Mouse (Mus musculus) bone marrow macrophage, adult 2 months (primary cell): ENCODE results near the gene 6430571L13Rik. TPM values are rescaled to one million over a fixed set of nuclear protein-coding genes. Genes with fewer than 3 reads are reported as not detected.
"Not testable (repeated sequence)": the region's sequence is repeated elsewhere in the genome, so short reads cannot be mapped to it uniquely, and the experiment has no call there.

ENCODE experiments used
- H3K27ac ChIP-seq: 2 replicates; pipeline ENCODE4 v1.5.1; 2012; ENCODE audit warnings: low read depth, low read length; ENCODE audit not compliant: insufficient read depth
- H3K4me1 ChIP-seq: 2 replicates; pipeline ENCODE4 v1.6.1; 2012; ENCODE audit warnings: low read length; ENCODE audit not compliant: control insufficient read depth, insufficient read depth
- H3K4me3 ChIP-seq: 2 replicates; pipeline ENCODE4 v1.5.1; 2012; ENCODE audit warnings: mild to moderate bottlenecking, low read length, moderate library complexity; ENCODE audit not compliant: insufficient read depth
- CTCF ChIP-seq: IDR thresholded peaks from 2 replicates; pipeline ENCODE4 v1.5.1; 2012; ENCODE audit warnings: low read depth, mild to moderate bottlenecking, low read length, moderate library complexity
- POLR2A ChIP-seq: IDR thresholded peaks from 2 replicates; pipeline ENCODE4 v1.6.1; 2012; ENCODE audit warnings: mild to moderate bottlenecking, low read depth, low read length, borderline replicate concordance
- polyA plus RNA-seq: library from polyadenylated mRNA; stranded (reverse); fragments of >200 nt; gene quantifications from 2 replicates; pipeline ENCODE4 v1.2.4, GENCODE M21; 2012; ENCODE audit not compliant: missing spikeins, insufficient read depth, insufficient read length

Gene 6430571L13Rik
- polyA plus RNA-seq, 1 experiment, result not detected

DNA sequence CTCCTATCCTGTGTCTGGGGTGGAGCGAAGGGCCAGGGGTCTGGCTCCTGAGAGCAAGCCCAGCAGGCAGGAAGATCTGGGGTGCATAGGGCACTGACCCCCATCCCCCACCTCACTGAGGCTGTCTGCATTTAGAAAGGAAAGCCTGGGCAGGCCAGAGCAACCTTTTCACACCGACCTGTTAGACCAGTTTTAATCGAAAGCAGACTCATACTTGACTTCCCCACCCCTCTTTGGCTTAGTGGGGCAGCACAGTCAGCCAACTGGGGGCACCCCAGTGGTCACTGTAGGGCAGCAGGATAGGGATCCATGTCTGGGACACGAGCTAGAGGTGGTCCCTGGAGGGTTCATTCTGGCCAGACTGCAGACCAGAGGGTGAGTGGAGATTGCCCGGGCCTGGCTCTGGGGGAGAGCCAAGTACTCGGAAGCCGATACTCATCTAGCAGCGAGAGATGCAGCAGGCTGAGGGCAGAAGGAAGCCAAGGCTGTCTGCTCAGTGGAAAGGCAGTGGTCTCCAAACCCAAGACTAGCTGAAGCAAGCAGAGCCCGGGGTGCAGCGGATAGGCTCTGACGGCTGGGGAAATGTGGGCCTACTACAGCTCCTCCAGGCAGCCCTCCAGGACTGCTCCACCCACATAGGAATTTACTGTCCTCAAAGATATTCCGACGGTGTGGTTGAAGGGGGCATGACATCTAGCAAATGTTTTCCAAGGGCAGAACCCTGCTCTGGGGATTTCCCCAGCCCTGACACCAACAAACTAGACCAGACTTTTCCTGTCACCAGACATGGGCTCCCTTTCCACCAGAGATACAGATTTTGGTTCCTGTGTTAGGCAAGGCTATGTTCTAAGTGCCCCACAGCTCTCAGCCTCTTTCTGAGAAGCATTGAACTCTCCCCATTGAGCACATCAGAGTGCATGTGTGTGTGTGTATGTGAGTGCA is 34.5 kb upstream of the 6430571L13Rik start:
- Histone ChIP-seq H3K4me3 (no peak overlapping the region), H3K4me1 (peaks cover 32% of the 10 kb centered on the region), H3K27ac (no peak overlapping the region)
- no peak for TF ChIP-seq CTCF
- no peak for TF ChIP-seq POLR2A

GRCm38 (mm10) chr9:107306673-107307072 is 33.7 kb upstream of the 6430571L13Rik start:
- not testable (repeated sequence) for H3K27ac ChIP-seq, H3K4me3 ChIP-seq
- peaks cover 39% of the 10 kb centered on the region for H3K4me1 ChIP-seq

DNA sequence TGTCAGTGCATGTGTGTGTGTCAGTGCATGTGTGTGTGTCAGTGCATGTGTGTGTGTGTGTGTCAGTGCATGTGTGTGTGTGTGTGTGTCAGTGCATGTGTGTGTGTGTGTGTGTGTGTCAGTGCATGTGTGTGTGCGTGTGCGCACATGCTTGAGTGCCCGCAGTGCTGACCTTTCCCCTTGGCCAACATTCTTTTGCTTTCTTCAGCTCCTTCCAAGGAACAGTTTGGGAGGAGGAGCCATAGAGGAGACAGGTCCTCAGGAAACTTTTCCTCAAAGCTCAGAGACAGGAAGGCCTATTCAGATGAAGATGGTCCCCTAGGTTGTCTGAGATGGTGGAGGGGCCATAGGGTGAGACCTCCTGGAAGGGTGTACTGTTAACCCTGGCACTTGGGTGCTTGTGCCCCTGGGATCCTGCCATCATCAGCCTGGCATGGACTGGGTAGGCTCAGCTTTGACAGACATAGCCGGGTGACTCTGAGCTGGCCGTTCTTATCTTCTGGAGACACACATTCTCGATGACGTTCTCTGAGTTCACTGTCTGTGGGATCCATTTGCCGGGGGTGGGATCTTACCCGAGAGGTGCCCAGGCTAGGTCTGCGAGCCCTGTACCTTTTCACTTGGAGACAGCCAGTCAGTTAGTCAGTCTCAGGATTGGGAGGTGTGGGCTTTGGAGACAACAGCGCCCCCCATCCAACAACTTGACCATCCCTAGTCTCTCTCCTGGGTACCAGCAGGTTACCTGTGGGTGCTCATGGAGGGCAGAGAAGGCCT is 33.1 kb upstream of the 6430571L13Rik start:
- Histone ChIP-seq H3K27ac (no peak overlapping the region), H3K4me1 (peaks cover 45% of the 10 kb centered on the region), H3K4me3 (no peak overlapping the region)
- TF ChIP-seq POLR2A (no peak), CTCF (peak; percentile 31; the same call in 1 of the 2 replicates)

DNA sequence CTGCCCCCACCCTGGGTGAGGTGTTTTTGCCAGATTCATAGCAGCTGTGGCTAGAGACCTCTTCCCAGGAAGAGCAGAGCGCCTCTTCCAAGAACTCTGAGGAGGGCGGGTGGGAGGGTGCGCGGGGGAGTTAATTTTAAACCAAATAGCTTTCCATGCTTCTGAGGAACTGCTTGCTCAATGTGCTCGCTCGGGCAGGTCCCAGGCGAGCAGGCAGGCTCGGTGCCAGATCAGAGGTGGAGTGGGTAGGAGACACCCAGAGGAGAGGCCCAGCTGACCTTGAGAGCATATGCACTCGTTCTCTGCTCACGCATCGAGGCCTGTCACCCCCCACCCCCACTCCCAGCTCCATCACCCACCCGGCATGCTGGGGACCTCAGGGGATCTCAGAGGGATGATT is 32.5 kb upstream of the 6430571L13Rik start:
- no peak overlapping the region for H3K4me3 ChIP-seq
- no peak overlapping the region for H3K27ac ChIP-seq
- TF ChIP-seq POLR2A, result no peak
- no peak for TF ChIP-seq CTCF
- peaks cover 47% of the 10 kb centered on the region for H3K4me1 ChIP-seq

DNA sequence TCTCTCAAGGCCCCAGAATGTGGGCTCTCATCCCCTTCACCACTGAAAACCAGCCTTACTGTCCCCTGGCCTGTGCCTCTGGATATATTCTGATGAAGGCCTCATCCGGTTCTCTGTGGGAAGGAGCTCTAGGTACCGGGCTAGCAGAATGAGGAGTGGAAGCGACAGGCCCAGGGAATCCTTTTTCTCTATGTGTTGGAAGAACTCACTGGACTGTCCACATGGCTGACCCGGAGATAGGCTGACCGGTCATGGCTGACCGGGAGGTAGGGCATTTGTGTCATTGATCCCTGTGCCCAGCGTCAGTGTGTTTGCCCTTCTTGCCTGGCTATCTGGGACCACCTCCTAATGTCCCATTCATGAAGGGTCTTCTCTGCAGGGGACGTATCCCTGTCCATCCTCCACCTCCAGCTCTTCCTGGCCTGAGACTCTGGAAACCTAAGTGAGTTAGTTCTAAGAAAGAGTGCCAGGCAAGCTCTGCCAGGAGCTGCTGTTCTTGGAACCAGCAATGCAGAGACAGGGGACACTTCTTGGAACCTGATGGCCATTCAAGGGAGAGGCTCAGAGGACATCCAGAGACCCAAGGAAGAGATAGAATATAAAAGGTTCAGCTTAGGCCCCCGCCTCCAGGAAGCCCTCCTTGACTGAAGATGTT is 31.9 kb upstream of the 6430571L13Rik start:
- Histone ChIP-seq H3K4me3 (no peak overlapping the region), H3K4me1 (peaks cover 44% of the 10 kb centered on the region), H3K27ac (no peak overlapping the region)
- TF ChIP-seq POLR2A (no peak), CTCF (no peak)

DNA sequence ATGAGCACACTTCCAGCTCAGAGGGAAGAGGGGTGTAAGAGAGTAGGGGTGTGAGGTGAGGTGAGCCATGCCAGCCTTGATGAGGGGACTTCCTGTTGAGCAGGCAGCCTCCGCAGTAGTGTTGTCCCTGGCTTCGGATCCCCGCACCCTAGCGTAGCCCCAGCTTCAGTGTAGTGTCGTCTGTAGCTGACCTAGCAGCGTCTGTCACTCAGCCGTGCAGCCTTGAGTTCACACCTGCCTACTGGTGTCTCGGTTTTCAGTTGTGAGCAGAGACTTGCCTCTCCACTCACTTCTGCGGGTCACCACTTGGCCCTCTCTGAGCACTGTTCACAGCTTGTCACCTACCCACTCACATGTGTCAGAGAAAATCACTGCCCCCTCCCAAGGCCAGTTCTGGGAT is 31.2 kb upstream of the 6430571L13Rik start:
- Histone ChIP-seq H3K27ac (no peak overlapping the region), H3K4me1 (peaks cover 50% of the 10 kb centered on the region), H3K4me3 (no peak overlapping the region)
- no peak for TF ChIP-seq CTCF
- TF ChIP-seq POLR2A, result no peak

DNA sequence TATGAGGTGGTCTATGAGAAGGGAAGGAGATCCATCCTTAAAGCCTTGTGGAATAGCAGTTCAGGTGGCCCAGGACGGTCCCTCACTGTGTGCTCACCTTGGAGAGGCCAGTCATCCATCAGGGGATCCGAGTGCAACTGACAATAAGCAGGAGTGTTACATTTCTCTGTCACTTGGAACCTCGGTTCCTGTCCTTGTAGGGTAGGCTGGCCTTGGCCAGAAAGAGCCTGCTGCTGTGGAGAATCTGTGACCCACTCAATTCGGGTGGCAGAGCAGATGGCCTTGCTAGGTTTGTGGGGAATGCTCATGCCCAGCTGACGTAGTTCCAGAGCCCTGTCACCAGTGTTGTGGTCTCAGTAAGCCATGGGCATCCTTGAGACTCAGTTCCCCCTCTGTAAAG is 30.8 kb upstream of the 6430571L13Rik start:
- Histone ChIP-seq H3K4me1 (peaks cover 50% of the 10 kb centered on the region), H3K4me3 (no peak overlapping the region), H3K27ac (no peak overlapping the region)
- TF ChIP-seq CTCF, result no peak
- no peak for TF ChIP-seq POLR2A

- Histone ChIP-seq H3K4me1 (peaks cover 30% of the 10 kb centered on the region), H3K4me3 (peak overlapping the region; percentile 39), H3K27ac (peak overlapping the region; percentile 94)
- no peak for TF ChIP-seq POLR2A
- no peak for TF ChIP-seq CTCF
Observed at GRCm38 (mm10) chr9:107312811-107313584, 27.4 kb upstream of the 6430571L13Rik start.

GRCm38 (mm10) chr9:107313926-107314325 is 26.5 kb upstream of the 6430571L13Rik start:
- TF ChIP-seq POLR2A (no peak), CTCF (no peak)
- Histone ChIP-seq H3K4me3 (no peak overlapping the region), H3K4me1 (peaks cover 30% of the 10 kb centered on the region)

More at GRCm38 (mm10) chr9:107313926-107314325, 26.5 kb upstream of the 6430571L13Rik start:
- peak overlapping the region; percentile 94; the same call in 1 of the 2 replicates for H3K27ac ChIP-seq
